Mouse (Mus musculus): ENCODE data around the gene Cox5b.
A peak's percentile ranks its signal among the peaks of the same experiment; 100 is the strongest.

Cox5b gene

GRCm38 (mm10) chr1:36690671-36691235 is 496 bp upstream of the Cox5b start:
- DNase-seq (ENCODE audit: low spot score) = no peak

GRCm38 (mm10) chr1:36694871-36695270 is 3.6 kb downstream of the Cox5b start:
- no peak for DNase-seq (ENCODE audit: low spot score)

GRCm38 (mm10) chr1:36696411-36696810 is 5.2 kb downstream of the Cox5b start:
- DNase-seq (ENCODE audit: low spot score) = no peak

- no peak for DNase-seq (ENCODE audit: low spot score)
These were observed 5.8 kb downstream of the Cox5b start for GRCm38 (mm10) chr1:36697030-36697429.

- no peak for DNase-seq (ENCODE audit: low spot score)
These were observed 15.9 kb downstream of the Cox5b start for GRCm38 (mm10) chr1:36707166-36707565.

- DNase-seq (ENCODE audit: low spot score) = no peak
These were observed 16.5 kb downstream of the Cox5b start for GRCm38 (mm10) chr1:36707797-36708196.

GRCm38 (mm10) chr1:36708626-36709025 is 17.4 kb downstream of the Cox5b start:
- DNase-seq (ENCODE audit: low spot score) = no peak

- no peak for DNase-seq (ENCODE audit: low spot score)
These were observed 18.0 kb downstream of the Cox5b start for GRCm38 (mm10) chr1:36709055-36709853.

- DNase-seq (ENCODE audit: low spot score) = peak; percentile 97
These were observed 18.6 kb downstream of the Cox5b start, which contains the start of gene 4933424G06Rik for GRCm38 (mm10) chr1:36709854-36710280. Gene 4933424G06Rik (plus strand): TSS chr1:36710149.

- no peak for DNase-seq (ENCODE audit: low spot score)
These were observed 19.9 kb downstream of the Cox5b start for GRCm38 (mm10) chr1:36711104-36711503.

- no peak for DNase-seq (ENCODE audit: low spot score)
These were observed 23.1 kb downstream of the Cox5b start, which contains the start of gene Actr1b for GRCm38 (mm10) chr1:36714311-36714710. Gene Actr1b (minus strand): TSS chr1:36714422.

GRCm38 (mm10) chr1:36718786-36719185 is 27.5 kb downstream of the Cox5b start:
- no peak for DNase-seq (ENCODE audit: low spot score)

- no peak for DNase-seq (ENCODE audit: low spot score)
These were observed 32.2 kb downstream of the Cox5b start for GRCm38 (mm10) chr1:36723146-36724056.

GRCm38 (mm10) chr1:36724057-36724431 is 32.8 kb downstream of the Cox5b start:
- no peak for DNase-seq (ENCODE audit: low spot score)

GRCm38 (mm10) chr1:36737300-36737699 is 46.1 kb downstream of the Cox5b start:
- peak; percentile 35 for DNase-seq (ENCODE audit: low spot score)

- DNase-seq (ENCODE audit: low spot score) = no peak
These were observed 48.0 kb downstream of the Cox5b start for GRCm38 (mm10) chr1:36739231-36739630.

- DNase-seq (ENCODE audit: low spot score) = no peak
These were observed 51.8 kb downstream of the Cox5b start for GRCm38 (mm10) chr1:36743046-36743445.

Data from ovary, adult 18-20 months (tissue).